Mouse (Mus musculus): ENCODE measurements at regions not wholly inside any gene's neighbourhood (a gene's known extent, or its start where the extent isn't known, plus 50 kb on each side); places are given as distances from the start of the nearest gene placed in this dataset.

DNA sequence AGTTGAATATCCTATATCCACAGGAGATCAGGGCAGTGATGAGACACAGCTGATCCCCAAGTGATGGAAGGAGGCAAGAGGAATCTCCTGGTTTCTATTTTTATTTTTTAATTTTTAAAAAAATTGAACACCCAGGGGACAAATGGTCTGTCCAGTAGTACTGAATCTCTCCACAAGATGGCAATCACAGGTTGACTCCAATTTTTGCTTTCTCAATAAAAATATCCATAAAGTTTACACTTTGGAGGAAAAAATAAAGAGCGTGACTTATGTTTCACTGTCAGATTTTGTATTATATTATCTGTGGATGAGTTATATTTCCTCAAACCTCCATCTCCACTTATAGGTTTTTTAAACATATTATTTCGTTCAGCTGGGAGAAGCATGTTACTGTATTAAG is 658.0 kb downstream of the Hace1 start:
- Histone ChIP-seq H3K4me1 (no peaks in the 10 kb centered on the region), H3K27me3 (ENCODE audit: poor library complexity, severe bottlenecking) (no peaks in the 10 kb centered on the region), H3K9me3 (no peaks in the 10 kb centered on the region), H3K27ac (no peak overlapping the region), H3K36me3 (replicated peaks) (no peaks in the 10 kb centered on the region), H3K4me3 (no peak overlapping the region)
- WGBS, result 77% methylated on average over 2 of the region's 2 CpGs
- no peak for DNase-seq (ENCODE audit: extremely low spot score, low spot score)

DNA sequence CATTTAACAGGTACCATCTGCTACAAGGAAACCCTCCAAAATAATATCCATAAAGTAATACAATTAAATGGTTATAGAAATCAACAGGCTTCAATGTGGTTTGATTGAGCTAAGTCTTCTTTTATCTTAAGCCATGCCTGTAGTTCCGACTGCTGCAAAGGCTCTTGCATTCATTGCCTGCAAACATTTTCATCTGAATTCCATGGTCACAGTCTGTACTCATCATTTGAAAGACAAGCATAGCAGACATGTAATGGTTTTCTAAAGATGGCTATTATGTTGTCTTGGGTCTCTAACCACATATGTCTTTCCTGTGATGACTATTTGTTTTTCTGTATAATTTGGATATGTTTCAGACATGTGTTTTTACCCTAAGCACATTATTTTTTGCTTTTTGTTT is 677.9 kb downstream of the Hace1 start:
- no peak overlapping the region for H3K4me3 ChIP-seq
- no peaks in the 10 kb centered on the region for H3K4me1 ChIP-seq
- H3K9me3 ChIP-seq, result no peaks in the 10 kb centered on the region
- no peaks in the 10 kb centered on the region for H3K36me3 ChIP-seq (replicated peaks)
- WGBS, result 91% methylated on average over 1 of the region's 1 CpGs
- no peak for DNase-seq (ENCODE audit: extremely low spot score, low spot score)
- no peak overlapping the region for H3K27ac ChIP-seq
- H3K27me3 ChIP-seq (ENCODE audit: poor library complexity, severe bottlenecking), result no peaks in the 10 kb centered on the region

DNA sequence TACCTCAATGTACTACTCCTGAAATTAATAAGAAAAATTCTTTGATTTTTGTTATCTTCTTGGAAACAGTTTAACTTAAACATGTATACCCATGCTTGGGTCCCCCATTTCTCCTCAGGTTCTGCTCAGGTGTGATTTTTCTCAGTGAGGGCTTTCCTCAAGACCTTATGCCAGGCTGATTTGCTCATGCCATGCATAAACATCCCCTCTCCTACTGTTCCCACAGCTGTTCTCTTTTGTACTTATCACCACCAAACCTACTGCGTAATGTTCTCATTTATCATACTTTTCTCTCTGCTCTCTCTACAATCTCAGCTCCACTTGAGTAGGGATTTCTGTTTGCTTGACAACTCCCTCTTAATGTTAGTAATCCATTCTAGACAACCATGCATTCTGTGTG is 692.1 kb downstream of the Hace1 start:
- no peak overlapping the region for H3K27ac ChIP-seq
- H3K4me1 ChIP-seq, result no peaks in the 10 kb centered on the region
- no peaks in the 10 kb centered on the region for H3K9me3 ChIP-seq
- DNase-seq (ENCODE audit: extremely low spot score, low spot score), result no peak
- H3K27me3 ChIP-seq (ENCODE audit: poor library complexity, severe bottlenecking), result no peaks in the 10 kb centered on the region
- H3K36me3 ChIP-seq (replicated peaks), result no peaks in the 10 kb centered on the region
- H3K4me3 ChIP-seq, result no peak overlapping the region
- WGBS, result 97% methylated on average over 1 of the region's 1 CpGs

DNA sequence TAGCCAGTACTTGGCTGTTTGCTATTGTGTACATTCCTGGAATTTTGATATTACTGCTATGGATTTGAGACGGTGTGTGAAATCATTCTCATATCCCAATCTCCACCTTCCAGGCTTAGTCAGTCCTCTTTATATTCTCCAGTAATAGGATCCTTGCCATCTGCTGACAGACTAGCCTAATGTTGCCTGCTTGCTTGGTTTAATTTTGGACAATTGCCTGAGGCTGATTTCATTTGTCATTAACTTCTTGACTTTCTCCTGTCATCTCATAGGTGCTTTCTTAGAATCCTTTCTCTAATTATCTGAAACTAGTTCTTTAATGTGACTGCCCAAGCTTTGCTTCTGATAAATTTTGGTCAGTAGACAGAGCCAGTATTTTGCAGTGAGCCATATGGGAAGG is 696.2 kb downstream of the Hace1 start:
- H3K9me3 ChIP-seq, result no peaks in the 10 kb centered on the region
- DNase-seq (ENCODE audit: extremely low spot score, low spot score), result no peak
- no peaks in the 10 kb centered on the region for H3K36me3 ChIP-seq (replicated peaks)
- no peak overlapping the region for H3K27ac ChIP-seq
- WGBS, result 76% methylated on average over 1 of the region's 1 CpGs
- no peak overlapping the region for H3K4me3 ChIP-seq
- no peaks in the 10 kb centered on the region for H3K4me1 ChIP-seq
- H3K27me3 ChIP-seq (ENCODE audit: poor library complexity, severe bottlenecking), result no peaks in the 10 kb centered on the region

DNA sequence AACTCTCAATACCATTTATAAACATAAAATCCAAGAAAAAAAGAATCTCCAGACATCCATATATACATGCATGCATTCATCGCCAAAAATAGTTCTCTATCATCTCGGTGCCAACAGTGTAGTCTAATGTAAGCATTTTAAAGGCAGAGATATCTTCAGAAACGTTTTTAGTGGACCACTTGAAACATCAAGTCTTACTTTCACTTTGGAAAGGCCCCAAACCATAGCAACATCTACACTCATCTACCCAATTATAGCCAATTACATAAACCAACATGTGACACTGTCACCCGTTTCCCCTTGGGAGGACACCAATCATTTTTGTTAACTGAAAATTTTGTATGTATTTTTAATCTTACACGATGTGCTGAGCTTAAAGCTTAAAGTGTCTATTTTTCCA is 716.7 kb downstream of the Hace1 start:
- DNase-seq (ENCODE audit: extremely low spot score, low spot score), result no peak
- Histone ChIP-seq H3K27me3 (ENCODE audit: poor library complexity, severe bottlenecking) (no peaks in the 10 kb centered on the region), H3K9me3 (no peaks in the 10 kb centered on the region), H3K4me3 (no peak overlapping the region), H3K27ac (no peak overlapping the region), H3K4me1 (no peaks in the 10 kb centered on the region), H3K36me3 (replicated peaks) (no peaks in the 10 kb centered on the region)
- WGBS, result 80% methylated on average over 5 of the region's 5 CpGs

DNA sequence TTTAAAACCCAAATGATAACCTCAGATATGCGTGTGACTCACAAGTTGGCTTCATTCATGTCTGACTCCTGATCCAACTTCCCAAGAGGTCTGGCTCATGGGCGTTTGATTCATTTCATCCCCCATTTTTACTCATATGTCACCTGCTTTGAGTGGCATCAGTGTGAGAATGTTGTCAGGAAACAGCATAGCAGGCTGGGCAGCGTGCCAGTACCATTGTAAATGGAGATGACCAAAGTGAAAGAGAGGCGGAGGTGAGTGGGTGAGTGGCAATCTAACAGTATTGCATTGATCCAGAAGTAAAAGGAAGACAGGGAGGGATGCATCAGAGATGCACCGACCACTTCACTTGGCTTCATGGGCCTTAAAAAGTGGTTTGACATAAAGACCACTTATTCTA is 720.7 kb downstream of the Hace1 start:
- H3K4me3 ChIP-seq, result no peak overlapping the region
- H3K36me3 ChIP-seq (replicated peaks), result no peaks in the 10 kb centered on the region
- no peaks in the 10 kb centered on the region for H3K4me1 ChIP-seq
- 85% methylated on average over 5 of the region's 5 CpGs for WGBS
- H3K9me3 ChIP-seq, result no peaks in the 10 kb centered on the region
- H3K27ac ChIP-seq, result no peak overlapping the region
- DNase-seq (ENCODE audit: extremely low spot score, low spot score), result no peak
- H3K27me3 ChIP-seq (ENCODE audit: poor library complexity, severe bottlenecking), result no peaks in the 10 kb centered on the region

DNA sequence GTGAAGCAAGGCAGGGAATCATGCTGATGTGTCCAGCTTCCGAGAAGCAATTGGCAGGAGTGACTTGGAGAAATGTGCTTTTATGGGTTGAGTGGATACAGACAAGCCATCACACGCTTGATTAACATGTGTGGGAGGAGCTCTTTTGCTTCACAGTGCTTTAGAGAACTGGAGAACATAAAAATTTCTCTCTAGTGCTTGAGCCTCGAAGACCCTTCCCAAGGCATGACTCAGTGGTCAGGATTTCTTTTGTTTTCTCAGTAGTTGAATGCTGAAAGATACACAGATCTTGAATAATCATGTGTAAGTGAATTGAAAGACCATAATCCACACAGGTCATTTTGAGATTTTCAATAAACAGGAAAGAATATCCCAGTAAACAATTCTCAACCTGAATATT is 721.9 kb downstream of the Hace1 start:
- no peaks in the 10 kb centered on the region for H3K27me3 ChIP-seq (ENCODE audit: poor library complexity, severe bottlenecking)
- DNase-seq (ENCODE audit: extremely low spot score, low spot score), result no peak
- 65% methylated on average over 3 of the region's 3 CpGs for WGBS
- H3K27ac ChIP-seq, result no peak overlapping the region
- H3K9me3 ChIP-seq, result no peaks in the 10 kb centered on the region
- H3K4me3 ChIP-seq, result no peak overlapping the region
- no peaks in the 10 kb centered on the region for H3K4me1 ChIP-seq
- no peaks in the 10 kb centered on the region for H3K36me3 ChIP-seq (replicated peaks)

DNA sequence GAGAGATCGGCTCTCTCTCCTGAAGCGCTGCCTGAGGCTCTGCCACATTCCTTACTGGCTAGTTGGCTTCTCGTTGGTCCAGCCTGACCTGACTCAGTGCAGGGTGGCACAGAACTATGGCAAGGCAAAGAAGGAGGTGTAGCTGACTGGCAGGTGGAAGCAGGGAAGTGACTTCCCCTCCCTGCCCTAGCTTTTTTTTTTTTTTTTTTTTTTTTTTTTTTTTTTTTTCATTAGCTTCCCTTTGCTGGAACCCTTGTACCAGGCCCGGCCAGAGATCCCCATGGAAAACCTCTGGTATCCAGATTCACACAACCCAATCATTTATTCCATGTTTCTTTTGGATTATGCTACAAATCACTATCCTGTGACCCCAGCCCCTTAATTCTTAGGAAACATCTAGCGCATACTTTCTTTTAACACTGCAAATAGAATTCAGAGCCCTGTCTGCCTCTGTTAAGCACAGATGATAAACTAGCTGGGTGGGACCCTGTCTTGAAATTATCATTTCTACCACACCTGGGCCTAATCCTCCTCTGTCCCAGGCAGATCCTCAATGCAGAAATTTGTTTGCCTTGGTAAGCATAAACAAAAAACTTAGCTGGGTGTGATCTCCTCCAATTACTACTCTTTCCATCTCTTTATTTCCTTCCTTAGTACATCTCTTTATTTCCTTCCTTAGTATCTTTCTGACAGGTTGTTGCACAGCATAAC is 742.9 kb downstream of the Hace1 start:
- DNase-seq (ENCODE audit: extremely low spot score, low spot score), result no peak
- Histone ChIP-seq H3K4me1 (no peaks in the 10 kb centered on the region), H3K4me3 (no peak overlapping the region), H3K9me3 (no peaks in the 10 kb centered on the region), H3K27me3 (ENCODE audit: poor library complexity, severe bottlenecking) (no peaks in the 10 kb centered on the region), H3K27ac (no peak overlapping the region), H3K36me3 (replicated peaks) (no peaks in the 10 kb centered on the region)
- 82% methylated on average over 5 of the region's 5 CpGs for WGBS

DNA sequence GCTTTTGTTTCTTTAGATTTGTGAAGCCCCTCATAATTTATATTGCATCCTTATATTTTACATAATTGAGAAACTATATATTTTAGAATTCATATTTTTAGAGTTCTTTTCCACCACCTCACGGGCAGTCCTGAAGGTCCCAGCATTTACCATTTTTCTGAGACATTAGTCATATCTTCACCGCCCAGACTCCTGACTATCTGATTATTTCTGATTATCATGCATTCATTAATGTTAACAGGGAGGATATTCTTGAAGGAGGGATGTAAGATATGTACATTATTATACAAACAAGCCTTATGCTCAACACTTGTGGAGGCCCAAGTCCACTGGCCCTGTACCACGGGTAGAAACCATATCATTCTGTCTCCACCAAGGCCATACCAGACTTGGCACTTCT is 743.4 kb downstream of the Hace1 start:
- WGBS, result 90% methylated on average over 3 of the region's 3 CpGs
- Histone ChIP-seq H3K9me3 (no peaks in the 10 kb centered on the region), H3K27ac (no peak overlapping the region), H3K27me3 (ENCODE audit: poor library complexity, severe bottlenecking) (no peaks in the 10 kb centered on the region), H3K4me1 (no peaks in the 10 kb centered on the region), H3K4me3 (no peak overlapping the region), H3K36me3 (replicated peaks) (no peaks in the 10 kb centered on the region)
- no peak for DNase-seq (ENCODE audit: extremely low spot score, low spot score)

DNA sequence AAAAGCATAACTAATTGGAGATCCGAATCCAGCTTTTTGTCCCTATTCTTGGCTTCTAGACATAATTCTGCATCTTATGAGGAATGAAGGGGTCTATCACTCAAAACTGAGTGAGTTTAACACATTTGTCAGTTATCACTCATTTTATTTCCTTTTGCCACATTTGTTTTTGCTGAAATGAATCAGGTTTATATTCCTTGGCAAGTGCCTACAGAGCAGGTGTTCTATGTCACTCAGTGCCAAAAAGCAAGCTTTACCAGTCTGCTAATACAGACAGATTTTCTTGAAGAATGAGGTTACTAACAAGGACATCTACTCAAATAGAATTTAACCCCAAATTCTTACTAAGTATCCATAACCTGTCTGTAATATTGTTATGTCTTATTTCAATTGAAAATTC is 751.4 kb downstream of the Hace1 start:
- H3K36me3 ChIP-seq (replicated peaks), result no peaks in the 10 kb centered on the region
- H3K27ac ChIP-seq, result no peak overlapping the region
- H3K9me3 ChIP-seq, result no peaks in the 10 kb centered on the region
- WGBS, result 87% methylated on average over 1 of the region's 1 CpGs
- H3K4me1 ChIP-seq, result no peaks in the 10 kb centered on the region
- no peak overlapping the region for H3K4me3 ChIP-seq
- H3K27me3 ChIP-seq (ENCODE audit: poor library complexity, severe bottlenecking), result no peaks in the 10 kb centered on the region
- DNase-seq (ENCODE audit: extremely low spot score, low spot score), result no peak

DNA sequence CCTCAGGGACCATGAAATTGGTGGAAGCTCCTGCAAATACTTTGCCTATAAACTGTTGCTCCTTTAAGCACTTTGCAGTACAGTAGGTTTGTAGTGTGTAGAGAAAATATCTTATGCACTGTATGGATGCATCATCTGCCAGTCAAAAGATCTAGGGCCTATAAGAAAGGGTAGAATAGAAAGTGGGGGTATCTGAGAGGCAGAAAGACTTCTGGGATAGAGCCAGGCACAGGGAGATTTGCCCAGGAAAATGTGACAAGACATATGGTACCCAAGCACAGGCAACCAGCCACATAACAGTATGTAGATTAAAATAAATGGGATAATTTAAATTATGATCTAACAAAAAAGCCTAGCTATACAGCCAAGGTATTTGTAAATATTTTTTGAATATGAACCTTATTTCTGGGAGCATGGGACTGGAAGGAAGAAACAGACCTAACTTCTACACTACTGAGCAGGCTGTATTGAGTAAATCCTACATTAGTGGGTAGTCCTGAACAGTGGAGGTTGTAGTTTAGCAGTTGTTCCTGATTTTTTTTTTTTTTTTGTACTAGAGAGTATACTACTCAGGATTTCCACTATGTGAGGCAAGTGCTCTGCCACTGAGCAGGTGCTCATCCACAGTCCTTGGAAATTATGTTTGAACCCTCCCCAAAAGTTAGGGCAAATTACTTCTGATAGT is 754.1 kb downstream of the Hace1 start:
- no peak for DNase-seq (ENCODE audit: extremely low spot score, low spot score)
- Histone ChIP-seq H3K27me3 (ENCODE audit: poor library complexity, severe bottlenecking) (no peaks in the 10 kb centered on the region), H3K36me3 (replicated peaks) (no peaks in the 10 kb centered on the region), H3K4me1 (no peaks in the 10 kb centered on the region), H3K4me3 (no peak overlapping the region), H3K27ac (no peak overlapping the region), H3K9me3 (no peaks in the 10 kb centered on the region)

DNA sequence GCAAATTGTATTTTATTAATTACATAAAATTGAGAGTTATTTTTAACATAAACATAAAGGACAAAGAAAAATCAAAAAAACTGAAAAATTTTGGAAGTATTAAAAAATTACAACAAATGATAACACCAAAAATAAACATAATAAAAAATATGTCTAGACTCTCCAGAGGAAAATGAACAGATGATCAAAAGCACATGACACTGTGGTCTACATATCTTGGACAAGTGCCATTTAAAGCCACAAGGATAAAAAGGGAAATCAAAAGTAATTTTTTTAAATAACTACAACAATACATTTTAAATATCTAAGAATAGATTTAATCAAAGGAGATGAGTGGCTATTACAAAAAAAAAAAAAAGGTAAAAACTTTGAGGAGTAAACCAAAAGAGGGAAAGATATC is 755.6 kb downstream of the Hace1 start:
- H3K4me3 ChIP-seq, result no peak overlapping the region
- no peaks in the 10 kb centered on the region for H3K9me3 ChIP-seq
- no peaks in the 10 kb centered on the region for H3K27me3 ChIP-seq (ENCODE audit: poor library complexity, severe bottlenecking)
- no peaks in the 10 kb centered on the region for H3K4me1 ChIP-seq
- H3K27ac ChIP-seq, result no peak overlapping the region
- no peaks in the 10 kb centered on the region for H3K36me3 ChIP-seq (replicated peaks)
- no peak for DNase-seq (ENCODE audit: extremely low spot score, low spot score)

DNA sequence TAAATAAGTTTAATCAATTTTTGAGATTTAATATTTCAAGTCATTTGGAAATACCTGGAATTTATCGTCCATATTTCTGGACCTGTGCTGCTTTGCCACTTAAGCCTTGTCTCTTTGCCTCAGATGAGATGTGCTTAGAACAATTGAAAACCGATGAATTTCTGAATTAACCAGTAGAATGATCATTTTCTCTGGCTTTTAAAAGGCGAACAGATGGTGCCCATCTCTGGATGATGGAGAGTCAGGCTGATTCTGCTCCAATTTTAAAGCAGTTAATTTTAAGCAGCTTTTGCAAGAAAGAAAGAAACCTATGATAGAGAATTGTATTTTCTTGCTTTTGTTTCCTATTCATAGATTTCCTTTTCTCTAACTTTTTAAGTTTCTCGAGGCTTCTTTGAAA is 767.7 kb downstream of the Hace1 start:
- no peaks in the 10 kb centered on the region for H3K36me3 ChIP-seq (replicated peaks)
- no peak overlapping the region for H3K27ac ChIP-seq
- no peak overlapping the region for H3K4me3 ChIP-seq
- peaks cover 2% of the 10 kb centered on the region; the same call in 1 of the 2 replicates for H3K4me1 ChIP-seq
- no peak for DNase-seq (ENCODE audit: extremely low spot score, low spot score)
- no peaks in the 10 kb centered on the region for H3K27me3 ChIP-seq (ENCODE audit: poor library complexity, severe bottlenecking)
- WGBS, result 85% methylated on average over 4 of the region's 4 CpGs
- H3K9me3 ChIP-seq, result no peaks in the 10 kb centered on the region

DNA sequence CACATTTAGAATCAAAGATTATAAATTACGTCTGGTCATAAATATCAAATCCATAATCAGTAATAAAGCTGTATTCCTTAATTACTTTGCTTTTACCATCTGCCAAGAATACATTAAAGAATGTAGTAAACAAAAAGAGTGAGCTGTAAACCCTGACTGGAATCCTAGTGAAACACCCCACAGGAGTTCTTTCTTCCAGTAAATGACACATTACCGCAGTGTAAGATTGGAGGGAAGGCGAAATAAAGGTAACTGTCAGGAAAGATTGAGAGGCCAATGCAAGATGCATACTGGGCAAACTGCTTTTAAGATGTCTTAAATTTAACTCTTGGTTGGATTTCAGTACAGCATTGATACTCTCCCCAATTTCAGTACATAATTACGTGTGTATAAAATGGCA is 772.0 kb downstream of the Hace1 start:
- no peak for DNase-seq (ENCODE audit: extremely low spot score, low spot score)
- Histone ChIP-seq H3K36me3 (replicated peaks) (no peaks in the 10 kb centered on the region), H3K27me3 (ENCODE audit: poor library complexity, severe bottlenecking) (no peaks in the 10 kb centered on the region), H3K27ac (no peak overlapping the region), H3K4me1 (peaks cover 3% of the 10 kb centered on the region; the same call in 1 of the 2 replicates), H3K4me3 (no peak overlapping the region), H3K9me3 (no peaks in the 10 kb centered on the region)
- 77% methylated on average over 4 of the region's 4 CpGs for WGBS
